Mouse (Mus musculus) forebrain, embryonic 14.5 days (tissue): ENCODE measurements around the gene Cav1. TPM values are rescaled to one million over a fixed set of nuclear protein-coding genes. Genes with fewer than 3 reads are reported as not detected.

Source experiments
- ATAC-seq: fragments of 200-750 bp; cut with Nextera tagmentation; 2 replicates; pipeline ENCODE4 v1.8.0; 2017; ENCODE audit warnings: mild to moderate bottlenecking, moderate library complexity
- DNase-seq: peaks from one replicate; pipeline ENCODE4 v3.0.0-alpha.2; 2015; ENCODE audit warnings: low spot score
- H3K27ac ChIP-seq: fragments of 300-500 bp; sonication (generic); 2 replicates; pipeline ENCODE4 v1.5.1; 2014; ENCODE audit warnings: low read depth, mild to moderate bottlenecking, control low read depth, low read length, moderate library complexity
- H3K27me3 ChIP-seq: fragments of 300-500 bp; sonication (generic); replicated peaks from 2 replicates; pipeline ENCODE4 v1.6.1; 2014; ENCODE audit warnings: low read length, control low read depth, mixed read lengths; ENCODE audit not compliant: control insufficient read depth, insufficient read depth
- H3K36me3 ChIP-seq: fragments of 300-500 bp; sonication (generic); 2 replicates; pipeline ENCODE4 v1.6.1; 2014; ENCODE audit warnings: low read length, control low read depth; ENCODE audit not compliant: control insufficient read depth, insufficient read depth
- H3K4me1 ChIP-seq: fragments of 300-500 bp; sonication (generic); 2 replicates; pipeline ENCODE4 v1.6.1; 2014; ENCODE audit warnings: antibody characterized with exemption, low read length, control low read depth; ENCODE audit not compliant: control insufficient read depth, insufficient read depth
- H3K4me2 ChIP-seq: fragments of 300-500 bp; sonication (generic); 2 replicates; pipeline ENCODE4 v1.6.1; 2014; ENCODE audit warnings: mild to moderate bottlenecking, control low read depth, low read length
- H3K4me3 ChIP-seq: fragments of 300-500 bp; sonication (generic); 2 replicates; pipeline ENCODE4 v1.5.1; 2014; ENCODE audit warnings: low read depth, low read length, control low read depth
- H3K9ac ChIP-seq: fragments of 300-500 bp; sonication (generic); 2 replicates; pipeline ENCODE4 v1.6.1; 2014; ENCODE audit warnings: mild to moderate bottlenecking, low read length, control low read depth, moderate library complexity
- H3K9me3 ChIP-seq: fragments of 300-500 bp; sonication (generic); replicated peaks from 2 replicates; pipeline ENCODE4 v1.6.1; 2016; ENCODE audit warnings: low read length, control low read depth, mixed read lengths; ENCODE audit not compliant: control insufficient read depth
- WGBS: fragments of 180-500 bp; shearing (Covaris S2); extraction: QIAGEN DNeasy Blood & Tissue Kit; methylation state at CpG from one replicate; pipeline ENCODE4 v1.1.7; 2014; 5-methylcytosine and 5-hydroxymethylcytosine counted together
- polyA plus RNA-seq: library from polyadenylated mRNA; unstranded; fragments of >200 nt; fragmentation: Nextera tagmentation; extraction: Ambion mirVana; gene quantifications from 2 replicates; pipeline ENCODE4 v1.2.1, GENCODE M21; 2014

Gene Cav1
- polyA plus RNA-seq, 1 experiment from 2014 or later = 32.3 TPM

GRCm38 (mm10) chr6:17340406-17340805, 34.3 kb downstream of the Cav1 start:
- ATAC-seq (no peak), DNase-seq (no peak)
- Histone ChIP-seq H3K4me2 (no peak overlapping the region), H3K9ac (no peak overlapping the region), H3K9me3 (no peaks in the 10 kb centered on the region), H3K27me3 (no peaks in the 10 kb centered on the region), H3K27ac (no peak overlapping the region), H3K4me3 (no peak overlapping the region), H3K36me3 (no peaks in the 10 kb centered on the region), H3K4me1 (no peaks in the 10 kb centered on the region)
- WGBS = 9% methylated on average over 2 of the region's 2 CpGs

DNA sequence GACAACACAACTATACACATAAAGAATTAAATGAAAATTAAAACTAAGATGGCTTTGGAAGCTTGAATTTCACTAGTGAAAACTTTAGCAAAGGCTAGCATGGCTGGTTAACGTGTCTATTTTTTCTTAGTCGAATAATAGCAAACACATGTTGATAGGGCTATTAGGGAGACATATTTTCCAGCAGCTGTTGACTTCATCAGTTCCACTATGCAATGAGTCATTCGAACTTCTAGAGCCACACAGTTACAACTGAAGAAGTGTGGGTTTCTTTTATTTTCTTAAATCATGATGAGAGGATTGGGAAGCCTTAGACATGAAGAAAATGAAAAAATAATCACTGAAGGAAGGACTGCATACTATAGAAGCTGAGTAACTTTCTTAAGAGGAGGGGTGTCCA, 41.9 kb downstream of the Cav1 start:
- Histone ChIP-seq H3K27ac (no peak overlapping the region), H3K36me3 (no peaks in the 10 kb centered on the region), H3K4me1 (no peaks in the 10 kb centered on the region), H3K27me3 (no peaks in the 10 kb centered on the region), H3K9ac (no peak overlapping the region), H3K9me3 (no peaks in the 10 kb centered on the region), H3K4me2 (no peak overlapping the region), H3K4me3 (no peak overlapping the region)
- DNase-seq = no peak
- no peak for ATAC-seq
- 87% methylated on average over 3 of the region's 3 CpGs for WGBS

DNA sequence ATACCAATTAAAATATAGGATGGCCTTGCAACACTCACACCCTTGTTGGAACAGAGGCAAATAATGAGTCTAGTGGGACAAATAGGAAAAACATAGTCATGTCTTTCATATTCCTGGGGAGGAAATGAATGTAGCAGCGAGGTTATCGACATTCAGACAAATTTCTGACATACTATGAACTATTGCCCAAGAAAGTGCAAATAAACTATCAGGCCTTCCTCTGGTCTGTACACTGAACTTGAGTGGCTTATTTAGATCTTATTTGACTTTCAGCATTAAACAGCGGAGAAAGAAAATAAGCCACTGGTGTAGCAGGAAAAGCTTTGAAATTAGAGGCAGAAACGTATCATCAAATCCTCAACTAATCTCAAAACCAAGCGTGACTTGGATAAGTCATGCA, 44.7 kb downstream of the Cav1 start:
- H3K9ac ChIP-seq = no peak overlapping the region
- no peaks in the 10 kb centered on the region for H3K27me3 ChIP-seq
- no peaks in the 10 kb centered on the region for H3K4me1 ChIP-seq
- H3K4me2 ChIP-seq = no peak overlapping the region
- H3K36me3 ChIP-seq = no peaks in the 10 kb centered on the region
- DNase-seq (no peak), ATAC-seq (no peak)
- H3K4me3 ChIP-seq = no peak overlapping the region
- no peaks in the 10 kb centered on the region for H3K9me3 ChIP-seq
- H3K27ac ChIP-seq = no peak overlapping the region
- WGBS = 93% methylated on average over 5 of the region's 5 CpGs

DNA sequence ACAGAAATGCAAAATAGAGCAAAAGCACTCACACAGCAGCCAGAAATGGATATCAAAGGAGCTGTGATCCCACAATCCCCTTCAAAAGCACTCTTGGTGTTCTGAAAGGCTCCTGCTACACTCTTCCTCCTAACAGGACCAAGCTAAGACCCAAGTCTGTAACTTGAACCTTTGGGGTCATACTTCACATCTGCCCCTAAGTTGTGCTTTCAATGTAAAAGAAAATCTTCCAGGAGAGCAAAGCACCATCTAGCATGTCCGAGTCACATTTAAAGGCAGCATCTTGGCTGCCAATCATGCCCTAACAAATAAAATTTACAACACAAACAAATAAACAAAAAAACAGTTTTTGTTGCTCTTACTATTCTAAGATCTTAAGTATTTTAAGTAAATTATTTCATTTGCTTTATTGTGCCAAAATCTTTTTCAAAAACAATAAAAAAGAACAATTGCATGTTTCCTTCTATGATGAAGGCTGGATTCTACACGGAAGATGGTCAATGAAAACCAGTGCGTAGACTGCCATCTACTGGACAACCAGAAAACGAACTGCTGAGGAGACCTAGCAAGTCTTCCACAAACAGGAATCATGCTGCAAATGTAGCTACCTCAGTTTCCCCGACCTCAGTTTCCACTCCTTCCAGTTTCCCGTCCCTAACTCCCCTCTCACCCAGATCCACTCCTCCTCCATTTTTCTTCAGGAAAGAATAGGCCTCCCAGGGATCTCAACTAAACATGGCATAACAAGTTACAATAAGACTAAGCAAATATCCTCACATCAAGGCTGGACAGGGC, 53.0 kb downstream of the Cav1 start:
- H3K4me1 ChIP-seq = no peaks in the 10 kb centered on the region
- H3K4me3 ChIP-seq = no peak overlapping the region
- peak; percentile 85 for ATAC-seq
- H3K4me2 ChIP-seq = no peak overlapping the region
- H3K27ac ChIP-seq = no peak overlapping the region
- no peaks in the 10 kb centered on the region for H3K36me3 ChIP-seq
- no peaks in the 10 kb centered on the region for H3K27me3 ChIP-seq
- H3K9ac ChIP-seq = no peak overlapping the region
- 16% methylated on average over 6 of the region's 6 CpGs for WGBS
- DNase-seq = peak; percentile 84
- H3K9me3 ChIP-seq = no peaks in the 10 kb centered on the region

DNA sequence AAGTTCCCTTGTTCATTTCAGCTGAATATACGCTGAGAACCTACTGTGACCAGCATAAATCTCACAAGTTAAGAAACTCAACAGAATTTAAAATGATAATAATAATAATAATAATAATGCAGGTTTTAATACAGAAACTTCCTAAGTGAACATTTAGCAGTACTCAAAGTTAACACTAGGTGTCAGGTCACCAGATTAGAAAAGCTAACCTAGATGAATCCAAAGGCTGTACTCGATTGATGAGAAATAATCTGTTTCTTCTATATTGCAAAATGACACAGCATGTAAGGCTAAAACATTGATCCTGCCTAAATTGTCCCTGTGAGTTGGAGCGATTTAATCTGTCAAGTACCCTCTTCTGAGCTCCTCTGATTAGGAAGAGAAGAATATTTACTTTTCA, 56.6 kb downstream of the Cav1 start:
- no peaks in the 10 kb centered on the region for H3K27me3 ChIP-seq
- no peaks in the 10 kb centered on the region for H3K9me3 ChIP-seq
- no peak overlapping the region for H3K27ac ChIP-seq
- 47% methylated on average over 3 of the region's 3 CpGs for WGBS
- H3K4me2 ChIP-seq = no peak overlapping the region
- DNase-seq (peak; percentile 60), ATAC-seq (no peak)
- no peak overlapping the region for H3K4me3 ChIP-seq
- no peaks in the 10 kb centered on the region for H3K4me1 ChIP-seq
- no peak overlapping the region for H3K9ac ChIP-seq
- no peaks in the 10 kb centered on the region for H3K36me3 ChIP-seq

DNA sequence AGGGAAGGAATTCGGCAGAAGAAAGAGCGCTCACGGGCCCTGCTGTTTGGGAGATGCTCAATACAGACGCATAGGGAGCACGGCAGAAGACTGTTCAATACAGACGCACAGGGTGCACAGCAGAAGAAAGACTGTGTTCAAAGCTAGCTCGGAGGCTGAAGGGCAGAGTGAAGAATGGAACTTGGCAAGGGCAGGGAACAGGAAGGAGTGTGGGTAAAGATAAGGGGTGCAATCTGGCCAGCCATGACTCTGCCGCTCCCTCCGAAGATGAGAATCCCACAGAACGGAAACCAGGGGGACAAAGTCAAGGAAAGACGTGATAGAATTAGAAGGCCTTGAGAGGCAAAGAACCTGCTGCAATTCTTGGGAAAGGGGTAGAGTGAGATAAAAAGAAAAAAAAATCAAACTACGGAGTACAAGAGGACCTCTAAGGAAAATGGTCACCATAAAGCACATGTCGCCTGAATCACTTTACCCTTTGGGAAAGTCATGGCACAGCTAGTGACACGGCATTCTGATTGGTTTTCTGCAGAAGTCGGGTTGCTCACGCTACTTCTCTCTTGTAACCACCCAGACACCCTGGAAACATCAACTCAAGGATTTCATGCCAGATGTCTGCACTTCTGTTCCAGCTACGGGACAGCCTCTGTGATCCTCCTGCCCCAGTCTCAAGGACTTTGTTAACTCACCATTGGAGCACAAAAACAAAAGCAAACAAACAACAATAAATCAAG, 57.5 kb downstream of the Cav1 start:
- H3K4me1 ChIP-seq = no peaks in the 10 kb centered on the region
- ATAC-seq (no peak), DNase-seq (no peak)
- no peak overlapping the region for H3K4me2 ChIP-seq
- no peak overlapping the region for H3K27ac ChIP-seq
- H3K4me3 ChIP-seq = no peak overlapping the region
- H3K9ac ChIP-seq = no peak overlapping the region
- H3K9me3 ChIP-seq = no peaks in the 10 kb centered on the region
- no peaks in the 10 kb centered on the region for H3K27me3 ChIP-seq
- 83% methylated on average over 17 of the region's 17 CpGs for WGBS
- no peaks in the 10 kb centered on the region for H3K36me3 ChIP-seq

- Histone ChIP-seq H3K9me3 (no peaks in the 10 kb centered on the region), H3K9ac (no peak overlapping the region), H3K4me3 (no peak overlapping the region), H3K27ac (no peak overlapping the region), H3K27me3 (no peaks in the 10 kb centered on the region), H3K36me3 (no peaks in the 10 kb centered on the region), H3K4me2 (no peak overlapping the region), H3K4me1 (no peaks in the 10 kb centered on the region)
- 88% methylated on average over 5 of the region's 5 CpGs for WGBS
- DNase-seq (no peak), ATAC-seq (no peak)
Measured at GRCm38 (mm10) chr6:17374326-17374725, 68.2 kb downstream of the Cav1 start.

DNA sequence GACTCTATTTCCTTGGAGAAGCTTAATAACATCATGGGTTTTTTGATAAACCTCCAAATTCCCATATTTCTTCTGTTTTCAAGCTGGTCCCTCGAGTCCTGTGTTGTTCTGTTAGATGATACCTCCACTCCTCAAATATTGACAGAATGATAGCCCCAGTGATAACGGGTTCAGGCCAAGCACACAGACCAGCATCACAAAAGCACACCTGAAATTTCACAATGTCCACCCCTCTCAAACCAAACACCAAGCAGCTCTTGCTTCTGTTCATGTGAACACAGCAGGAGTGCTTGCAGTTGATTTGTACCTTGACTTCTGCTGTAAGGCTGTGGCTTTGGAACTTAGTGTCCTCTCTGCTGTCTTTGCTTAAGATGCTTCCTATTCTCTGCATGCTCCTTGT, 71.2 kb downstream of the Cav1 start:
- Histone ChIP-seq H3K4me2 (no peak overlapping the region), H3K27me3 (no peaks in the 10 kb centered on the region), H3K4me3 (no peak overlapping the region), H3K9me3 (no peaks in the 10 kb centered on the region), H3K4me1 (no peaks in the 10 kb centered on the region), H3K36me3 (no peaks in the 10 kb centered on the region), H3K9ac (no peak overlapping the region), H3K27ac (no peak overlapping the region)
- ATAC-seq (no peak), DNase-seq (no peak)
- WGBS = 81% methylated on average over 2 of the region's 2 CpGs

DNA sequence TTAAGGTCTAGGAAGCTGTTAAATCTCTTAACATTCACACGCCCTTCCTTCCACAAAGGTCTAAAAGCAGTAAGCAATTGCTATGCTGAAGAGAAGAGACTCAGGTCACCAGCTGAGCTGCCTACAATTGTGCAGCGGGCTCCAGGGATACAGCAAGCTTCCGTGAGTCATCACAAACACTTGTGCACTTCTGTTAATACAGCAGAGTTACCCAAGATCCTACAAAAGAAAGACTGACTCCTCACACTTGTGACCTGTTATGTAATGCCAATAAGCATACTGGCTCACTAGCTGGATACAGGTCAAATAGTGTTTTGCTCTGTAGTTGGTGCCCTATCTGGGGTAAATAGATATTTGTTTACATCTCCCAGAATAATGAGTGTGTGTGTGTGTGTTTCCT, 74.0 kb downstream of the Cav1 start:
- ATAC-seq (no peak), DNase-seq (no peak)
- Histone ChIP-seq H3K4me2 (no peak overlapping the region), H3K4me3 (no peak overlapping the region), H3K9ac (no peak overlapping the region), H3K4me1 (no peaks in the 10 kb centered on the region), H3K27ac (no peak overlapping the region), H3K27me3 (no peaks in the 10 kb centered on the region), H3K36me3 (no peaks in the 10 kb centered on the region), H3K9me3 (no peaks in the 10 kb centered on the region)
- WGBS = 84% methylated on average over 3 of the region's 3 CpGs
